Mouse (Mus musculus): Measurements from ENCODE around the gene Gm21887.
"Not testable (repeated sequence)": the region's sequence is repeated elsewhere in the genome, so short reads cannot be mapped to it uniquely, and the experiment has no call there.

Gene Gm21887

GRCm38 (mm10) chrX:169995909-169996521, 13.4 kb upstream of the Gm21887 start:
- in situ Hi-C loops (cut with MboI, MseI), result not testable (repeated sequence)

GRCm38 (mm10) chrX:169996926-169997325, 12.5 kb upstream of the Gm21887 start:
- in situ Hi-C loops (cut with MboI, MseI), result not testable (repeated sequence)

GRCm38 (mm10) chrX:169997456-169997853, 12.0 kb upstream of the Gm21887 start:
- in situ Hi-C loops (cut with MboI, MseI), result not testable (repeated sequence)

GRCm38 (mm10) chrX:169997854-169998456, 11.5 kb upstream of the Gm21887 start:
- in situ Hi-C loops (cut with MboI, MseI), result not testable (repeated sequence)

GRCm38 (mm10) chrX:169998559-169999219, 10.8 kb upstream of the Gm21887 start:
- in situ Hi-C loops (cut with MboI, MseI), result not testable (repeated sequence)

- in situ Hi-C loops (cut with MboI, MseI), result not testable (repeated sequence)
These were observed 10.1 kb upstream of the Gm21887 start for GRCm38 (mm10) chrX:169999226-169999883.

GRCm38 (mm10) chrX:169999912-170000641, 9.4 kb upstream of the Gm21887 start:
- in situ Hi-C loops (cut with MboI, MseI), result not testable (repeated sequence)

- in situ Hi-C loops (cut with MboI, MseI), result not testable (repeated sequence)
These were observed 8.6 kb upstream of the Gm21887 start for GRCm38 (mm10) chrX:170000642-170001387.

- in situ Hi-C loops (cut with MboI, MseI), result not testable (repeated sequence)
These were observed 8.1 kb upstream of the Gm21887 start for GRCm38 (mm10) chrX:170001388-170001695.

GRCm38 (mm10) chrX:170002510-170003197, 6.8 kb upstream of the Gm21887 start:
- in situ Hi-C loops (cut with MboI, MseI), result not testable (repeated sequence)

GRCm38 (mm10) chrX:170003536-170003935, 5.9 kb upstream of the Gm21887 start:
- in situ Hi-C loops (cut with MboI, MseI), result not testable (repeated sequence)

GRCm38 (mm10) chrX:170004236-170004635, 5.2 kb upstream of the Gm21887 start:
- in situ Hi-C loops (cut with MboI, MseI), result not testable (repeated sequence)

GRCm38 (mm10) chrX:170004793-170005192, 4.7 kb upstream of the Gm21887 start:
- in situ Hi-C loops (cut with MboI, MseI), result not testable (repeated sequence)

- in situ Hi-C loops (cut with MboI, MseI), result not testable (repeated sequence)
These were observed 4.3 kb upstream of the Gm21887 start for GRCm38 (mm10) chrX:170005194-170005593.

GRCm38 (mm10) chrX:170005695-170006297, 3.7 kb upstream of the Gm21887 start:
- in situ Hi-C loops (cut with MboI, MseI), result not testable (repeated sequence)

GRCm38 (mm10) chrX:170006694-170007247, 2.7 kb upstream of the Gm21887 start:
- in situ Hi-C loops (cut with MboI, MseI), result not testable (repeated sequence)

- in situ Hi-C loops (cut with MboI, MseI), result not testable (repeated sequence)
These were observed 1.9 kb upstream of the Gm21887 start for GRCm38 (mm10) chrX:170007375-170008178.

- in situ Hi-C loops (cut with MboI, MseI), result not testable (repeated sequence)
These were observed 1.3 kb upstream of the Gm21887 start for GRCm38 (mm10) chrX:170008179-170008467.

- in situ Hi-C loops (cut with MboI, MseI), result not testable (repeated sequence)
These were observed 875 bp upstream of the Gm21887 start for GRCm38 (mm10) chrX:170008584-170008983.
